28 mouse cellular contexts compared by ENCODE assay signal in genomic region chr3:49590234-49590633, GRCm38 (mm10).
"Had no signal": no experiment of that assay in that cellular context is flagged by ENCODE, and none has a peak within 500 bp of the region (broad histone marks: within the 10 kb centered on the region; RNA-seq: fewer than 3 reads in every experiment).

No protein-coding gene starts in this region.

- H3K9ac ChIP-seq: embryonic facial prominence, embryonic 12.5 days; embryonic facial prominence, embryonic 13.5 days; embryonic facial prominence, embryonic 15.5 days; forebrain, embryonic 12.5 days; forebrain, embryonic 13.5 days; forebrain, embryonic 15.5 days; forebrain, postnatal 0 days had no signal

- H3K27ac ChIP-seq: embryonic facial prominence, embryonic 10.5 days; embryonic facial prominence, embryonic 12.5 days; embryonic facial prominence, embryonic 13.5 days; embryonic facial prominence, embryonic 15.5 days; forebrain, embryonic 10.5 days; forebrain, embryonic 12.5 days; forebrain, embryonic 13.5 days; forebrain, embryonic 15.5 days; gastrocnemius, adult 2 months had no signal

- ATAC-seq: forebrain, embryonic 13.5 days; forebrain, embryonic 14.5 days; forebrain, embryonic 15.5 days; forebrain, embryonic 16.5 days; forebrain, postnatal 0 days had no signal

- H3K27me3 ChIP-seq: embryonic facial prominence, embryonic 12.5 days; embryonic facial prominence, embryonic 13.5 days; embryonic facial prominence, embryonic 15.5 days; forebrain, embryonic 12.5 days; forebrain, embryonic 13.5 days; forebrain, embryonic 15.5 days had no signal

- H3K4me2 ChIP-seq: embryonic facial prominence, embryonic 12.5 days; embryonic facial prominence, embryonic 13.5 days; embryonic facial prominence, embryonic 15.5 days; forebrain, embryonic 12.5 days; forebrain, embryonic 13.5 days; forebrain, embryonic 15.5 days had no signal

- H3K4me3 ChIP-seq: embryonic facial prominence, embryonic 10.5 days; embryonic facial prominence, embryonic 12.5 days; embryonic facial prominence, embryonic 13.5 days; embryonic facial prominence, embryonic 15.5 days; erythroblast, embryonic 14.5 days; forebrain, embryonic 10.5 days; forebrain, embryonic 12.5 days; forebrain, embryonic 13.5 days; forebrain, embryonic 15.5 days; gastrocnemius, adult 2 months had no signal

- H3K9me3 ChIP-seq: embryonic facial prominence, embryonic 10.5 days; embryonic facial prominence, embryonic 12.5 days; embryonic facial prominence, embryonic 13.5 days; embryonic facial prominence, embryonic 15.5 days; forebrain, embryonic 10.5 days; forebrain, embryonic 12.5 days; forebrain, embryonic 13.5 days; forebrain, embryonic 15.5 days had no signal

- DNase-seq: cerebellum, adult 18-20 months; cerebellum, adult 2 months; cerebellum, adult 8-10 months; cerebellum, adult 9-10 months; cerebellum, adult 9-11 months; cerebellum, postnatal 10 days; cerebellum, postnatal 14 days; cerebellum, postnatal 25 days; cerebellum, postnatal 36 days; embryo, embryonic 11 days; forebrain, postnatal 0 days; gastrocnemius, adult 2 months; gastrocnemius, postnatal 10 days; gastrocnemius, postnatal 14 days; gastrocnemius, postnatal 25 days; gastrocnemius, postnatal 36 days; heart, adult 11 months had no signal

- H3K36me3 ChIP-seq: embryonic facial prominence, embryonic 10.5 days; embryonic facial prominence, embryonic 12.5 days; embryonic facial prominence, embryonic 13.5 days; embryonic facial prominence, embryonic 15.5 days; forebrain, embryonic 10.5 days; forebrain, embryonic 12.5 days; forebrain, embryonic 15.5 days had no signal
